Mouse (Mus musculus) limb, embryonic 11.5 days (tissue): ENCODE data around the gene Kat2b. TPM values are rescaled to one million over a fixed set of nuclear protein-coding genes. Genes with fewer than 3 reads are reported as not detected.
"Not testable (repeated sequence)": the region's sequence is repeated elsewhere in the genome, so short reads cannot be mapped to it uniquely, and the experiment has no call there.

Experiments
- ATAC-seq: fragments of 200-750 bp; cut with Nextera tagmentation; 2 replicates; pipeline ENCODE4 v1.8.0; 2017; ENCODE audit warnings: low read depth; ENCODE audit not compliant: insufficient number of reproducible peaks, low FRiP score, low TSS enrichment
- DNase-seq: peaks from one replicate; pipeline ENCODE4 v3.0.0-alpha.2; 2015; ENCODE audit warnings: low spot score
- H3K27ac ChIP-seq: fragments of 300-500 bp; sonication (generic); replicated peaks from 2 replicates; pipeline ENCODE4 v1.5.1; 2014; ENCODE audit warnings: low read depth, mild to moderate bottlenecking, low read length
- H3K27me3 ChIP-seq: fragments of 300-500 bp; sonication (generic); 2 replicates; pipeline ENCODE4 v1.6.1; 2014; ENCODE audit warnings: mild to moderate bottlenecking, low read length, mixed read lengths; ENCODE audit not compliant: control insufficient read depth, insufficient read depth
- H3K36me3 ChIP-seq: fragments of 300-500 bp; sonication (generic); 2 replicates; pipeline ENCODE4 v1.6.1; 2014; ENCODE audit warnings: mild to moderate bottlenecking, low read length, moderate library complexity, mixed read lengths; ENCODE audit not compliant: control insufficient read depth, insufficient read depth
- H3K4me1 ChIP-seq: fragments of 300-500 bp; sonication (generic); 2 replicates; pipeline ENCODE4 v1.6.1; 2014; ENCODE audit warnings: low read length, mixed read lengths; ENCODE audit not compliant: control insufficient read depth, insufficient read depth
- H3K4me2 ChIP-seq: fragments of 300-500 bp; sonication (generic); 2 replicates; pipeline ENCODE4 v1.6.1; 2014; ENCODE audit warnings: low read depth, mild to moderate bottlenecking, moderate library complexity; ENCODE audit not compliant: severe bottlenecking
- H3K4me3 ChIP-seq: fragments of 300-500 bp; sonication (generic); 2 replicates; pipeline ENCODE4 v1.5.1; 2014; ENCODE audit warnings: low read depth, low read length
- H3K9ac ChIP-seq: fragments of 300-500 bp; sonication (generic); 2 replicates; pipeline ENCODE4 v1.6.1; 2014; ENCODE audit warnings: mild to moderate bottlenecking, low read length
- H3K9me3 ChIP-seq: fragments of 300-500 bp; sonication (generic); 2 replicates; pipeline ENCODE4 v1.6.1; 2016; ENCODE audit warnings: low read length; ENCODE audit not compliant: control insufficient read depth
- WGBS: fragments of 180-500 bp; shearing (Covaris S2); extraction: QIAGEN DNeasy Blood & Tissue Kit; methylation state at CpG from one replicate; pipeline ENCODE4 v1.1.7; 2014; 5-methylcytosine and 5-hydroxymethylcytosine counted together
- polyA plus RNA-seq: library from polyadenylated mRNA; unstranded; fragments of >200 nt; fragmentation: Nextera tagmentation; extraction: Ambion mirVana; gene quantifications from 2 replicates; pipeline ENCODE4 v1.2.1, GENCODE M21; 2014

The Kat2b gene
- polyA plus RNA-seq, 1 experiment from 2014 or later: 2.9 TPM

DNA sequence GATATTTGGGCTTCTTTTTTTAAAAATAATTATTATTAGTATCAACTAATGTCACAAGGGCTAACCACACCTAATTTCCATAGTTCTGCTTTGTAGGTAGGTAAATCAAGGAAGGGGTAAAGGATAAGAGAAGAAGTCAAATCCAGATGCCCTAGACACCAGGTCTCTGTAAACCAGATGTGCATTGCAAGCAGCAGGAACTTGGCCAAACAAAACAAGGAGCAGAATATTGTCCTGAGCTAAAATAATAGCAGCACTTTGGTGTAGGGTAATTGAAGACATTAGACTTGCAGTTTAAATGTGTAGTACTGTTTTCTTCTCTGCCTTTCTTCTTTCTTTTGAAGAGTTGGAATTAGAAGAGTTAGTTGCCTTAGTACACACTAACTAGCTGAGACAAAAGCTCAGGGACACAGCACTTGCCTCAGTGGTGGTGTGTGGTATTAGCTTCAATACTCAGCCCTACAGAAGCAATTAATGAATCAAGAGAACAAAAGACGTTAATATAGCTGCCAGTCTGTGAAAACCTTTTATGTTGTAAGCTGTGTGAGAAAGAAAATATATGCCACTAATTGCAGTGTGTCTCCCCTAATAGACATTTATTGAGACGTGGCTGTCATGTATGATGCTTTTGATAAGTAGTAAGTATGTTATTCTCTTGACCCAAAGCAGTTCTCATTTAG lies 98.2 kb downstream of the Kat2b start:
- H3K27ac ChIP-seq: no peak overlapping the region
- H3K27me3 ChIP-seq: no peaks in the 10 kb centered on the region
- no peak overlapping the region for H3K4me3 ChIP-seq
- ATAC-seq (no peak), DNase-seq (no peak)
- no peaks in the 10 kb centered on the region for H3K9me3 ChIP-seq
- H3K9ac ChIP-seq: no peak overlapping the region
- WGBS: 79% methylated on average over 2 of the region's 2 CpGs
- no peak overlapping the region for H3K4me2 ChIP-seq
- no peaks in the 10 kb centered on the region for H3K4me1 ChIP-seq
- peaks cover 3% of the 10 kb centered on the region; the same call in 1 of the 2 replicates for H3K36me3 ChIP-seq

- H3K9me3 ChIP-seq: no peaks in the 10 kb centered on the region
- no peaks in the 10 kb centered on the region for H3K27me3 ChIP-seq
- H3K36me3 ChIP-seq: peaks cover 6% of the 10 kb centered on the region; the same call in 1 of the 2 replicates
- H3K4me2 ChIP-seq: no peak overlapping the region
- no peaks in the 10 kb centered on the region for H3K4me1 ChIP-seq
- H3K4me3 ChIP-seq: no peak overlapping the region
- no peak for DNase-seq
- no peak overlapping the region for H3K9ac ChIP-seq
- ATAC-seq: no peak
- no peak overlapping the region for H3K27ac ChIP-seq
- WGBS: 93% methylated on average over 8 of the region's 8 CpGs
Measured at GRCm38 (mm10) chr17:53670453-53670852, 103.8 kb downstream of the Kat2b start.

- H3K36me3 ChIP-seq: peaks cover 11% of the 10 kb centered on the region; the same call in 1 of the 2 replicates
- H3K27ac ChIP-seq: no peak overlapping the region
- H3K9ac ChIP-seq: no peak overlapping the region
- no peaks in the 10 kb centered on the region for H3K9me3 ChIP-seq
- no peak for DNase-seq
- H3K4me1 ChIP-seq: no peaks in the 10 kb centered on the region
- H3K27me3 ChIP-seq: no peaks in the 10 kb centered on the region
- H3K4me2 ChIP-seq: no peak overlapping the region
- ATAC-seq: no peak
- H3K4me3 ChIP-seq: no peak overlapping the region
- 83% methylated on average over 8 of the region's 8 CpGs for WGBS
Measured at GRCm38 (mm10) chr17:53678716-53679115, 112.1 kb downstream of the Kat2b start.

DNA sequence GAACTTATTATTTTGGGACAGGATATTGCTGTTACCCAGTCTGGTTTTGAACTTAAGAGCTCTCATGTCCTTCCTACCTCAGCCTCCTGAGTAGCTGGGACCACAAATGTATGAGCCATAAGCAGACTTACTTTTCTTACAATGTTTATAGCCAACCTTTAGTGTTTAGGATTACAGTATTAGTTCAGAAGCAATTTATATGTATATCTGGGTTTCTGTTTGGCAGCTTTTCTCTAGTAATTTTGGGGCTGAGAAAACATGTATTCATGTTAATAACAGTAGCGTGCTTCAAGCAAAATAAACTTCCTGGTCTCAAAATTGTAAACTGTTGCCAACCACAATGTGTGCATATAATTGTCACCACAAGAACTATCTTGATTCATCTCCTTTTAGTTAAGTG lies 121.7 kb downstream of the Kat2b start:
- Histone ChIP-seq H3K36me3 (no peaks in the 10 kb centered on the region; the same call in 1 of the 2 replicates), H3K4me3 (peak overlapping the region; percentile 60), H3K9ac (peak overlapping the region; percentile 76; the same call in 1 of the 2 replicates), H3K4me1 (no peaks in the 10 kb centered on the region), H3K4me2 (peak overlapping the region; percentile 56), H3K27ac (no peak overlapping the region), H3K9me3 (no peaks in the 10 kb centered on the region), H3K27me3 (no peaks in the 10 kb centered on the region)
- WGBS: 24% methylated on average over 1 of the region's 1 CpGs
- DNase-seq: no peak
- no peak for ATAC-seq

- Histone ChIP-seq H3K4me3 (peak within 1 kb of the TSS; percentile 60), H3K4me1 (no peaks in the 10 kb centered on the region), H3K27ac (peak within 1 kb of the TSS; percentile 90), H3K36me3 (no peaks in the 10 kb centered on the region; the same call in 1 of the 2 replicates), H3K4me2 (peak within 1 kb of the TSS; percentile 56), H3K27me3 (no peaks in the 10 kb centered on the region), H3K9me3 (no peaks in the 10 kb centered on the region), H3K9ac (peak within 1 kb of the TSS; percentile 76)
- ATAC-seq (peak; percentile 100), DNase-seq (peak; percentile 98)
- WGBS: under 1% methylated on average over 78 of the region's 78 CpGs
Measured at GRCm38 (mm10) chr17:53688877-53689802, 122.5 kb downstream of the Kat2b start, which contains the start of gene Sgo1. Gene Sgo1 (minus strand): TSS chr17:53689333.

DNA sequence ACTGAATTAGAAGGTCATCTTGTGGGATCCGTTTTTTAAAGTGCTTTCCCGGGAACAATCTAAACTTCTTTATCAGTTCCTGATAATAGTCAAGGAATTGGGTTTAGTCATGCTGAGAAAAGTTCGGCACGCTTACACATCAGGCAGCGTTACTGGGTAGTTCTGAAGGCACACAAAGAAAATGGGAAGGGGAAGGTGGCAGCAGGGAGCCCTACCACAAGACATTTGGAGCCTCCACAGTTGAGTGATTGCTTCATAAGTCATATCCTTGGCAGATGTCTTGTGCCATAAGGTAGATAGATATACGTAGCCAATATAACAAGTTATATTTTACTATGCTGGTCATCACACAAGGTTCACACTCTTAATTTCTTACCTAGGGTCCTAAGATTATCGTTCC lies 123.3 kb downstream of the Kat2b start:
- 27% methylated on average over 7 of the region's 7 CpGs for WGBS
- Histone ChIP-seq H3K4me3 (peak overlapping the region; percentile 60), H3K4me2 (peak overlapping the region; percentile 56), H3K27ac (peak overlapping the region; percentile 90), H3K27me3 (no peaks in the 10 kb centered on the region), H3K36me3 (no peaks in the 10 kb centered on the region), H3K9me3 (no peaks in the 10 kb centered on the region), H3K9ac (peak overlapping the region; percentile 70), H3K4me1 (no peaks in the 10 kb centered on the region)
- no peak for ATAC-seq
- DNase-seq: no peak

DNA sequence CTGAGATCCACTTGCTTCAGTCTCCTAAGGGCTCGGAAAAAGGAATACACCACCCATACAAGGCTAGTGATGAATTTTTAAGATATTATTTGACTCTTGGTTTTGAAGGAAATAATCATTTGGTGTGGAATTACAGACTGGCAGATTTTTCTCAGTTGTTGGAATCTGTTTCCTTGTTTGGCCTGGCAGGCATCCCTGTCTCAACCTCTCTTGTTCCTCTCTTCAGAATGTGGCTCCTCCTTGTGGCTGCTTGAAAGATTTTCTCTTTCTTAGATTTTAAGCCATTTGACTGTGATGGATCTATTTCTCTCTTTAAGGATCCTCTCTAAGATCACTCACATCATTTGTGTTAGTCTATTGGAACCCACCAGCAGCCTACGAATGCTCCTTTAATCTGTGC lies 127.4 kb downstream of the Kat2b start:
- no peak overlapping the region for H3K9ac ChIP-seq
- H3K9me3 ChIP-seq: no peaks in the 10 kb centered on the region
- H3K4me3 ChIP-seq: no peak overlapping the region
- H3K4me2 ChIP-seq: no peak overlapping the region
- H3K36me3 ChIP-seq: no peaks in the 10 kb centered on the region
- H3K27ac ChIP-seq: no peak overlapping the region
- ATAC-seq: no peak
- WGBS: 86% methylated on average over 2 of the region's 2 CpGs
- DNase-seq: no peak
- H3K27me3 ChIP-seq: no peaks in the 10 kb centered on the region
- no peaks in the 10 kb centered on the region for H3K4me1 ChIP-seq

- WGBS: 91% methylated on average over 8 of the region's 8 CpGs
- H3K4me3 ChIP-seq, H3K4me2 ChIP-seq, H3K27me3 ChIP-seq, H3K27ac ChIP-seq, H3K9me3 ChIP-seq, H3K9ac ChIP-seq, H3K36me3 ChIP-seq, DNase-seq, ATAC-seq, H3K4me1 ChIP-seq: not testable (repeated sequence)
Measured at GRCm38 (mm10) chr17:53697521-53697920, 130.9 kb downstream of the Kat2b start.
